Mouse (Mus musculus) small intestine, adult 2 months (tissue): ENCODE measurements around the gene Stim2. TPM values are rescaled to one million over a fixed set of nuclear protein-coding genes. Genes with fewer than 3 reads are reported as not detected.

ENCODE experiments used
- H3K27ac ChIP-seq: fragments of 200-500 bp; 2 replicates; pipeline ENCODE4 v1.5.1; 2012; ENCODE audit warnings: low read depth, low read length, control low read depth, inconsistent platforms; ENCODE audit not compliant: insufficient read depth
- H3K27me3 ChIP-seq: fragments of 200-500 bp; 2 replicates; pipeline ENCODE4 v1.6.1; 2012; ENCODE audit warnings: mild to moderate bottlenecking, moderate library complexity, low read length, inconsistent platforms; ENCODE audit not compliant: control insufficient read depth, insufficient read depth
- H3K36me3 ChIP-seq: fragments of 200-500 bp; 2 replicates; pipeline ENCODE4 v1.6.1; 2012; ENCODE audit warnings: mild to moderate bottlenecking, low read length, control low read depth, inconsistent platforms; ENCODE audit not compliant: control insufficient read depth, insufficient read depth
- H3K4me1 ChIP-seq: fragments of 200-500 bp; 2 replicates; pipeline ENCODE4 v1.6.1; 2012; ENCODE audit warnings: low read length, inconsistent platforms, mixed read lengths; ENCODE audit not compliant: control insufficient read depth, insufficient read depth, insufficient read length
- H3K4me3 ChIP-seq: fragments of 200-500 bp; 2 replicates; pipeline ENCODE4 v1.5.1; 2012; ENCODE audit warnings: low read depth, mild to moderate bottlenecking, control low read depth, inconsistent platforms, low read length, moderate library complexity
- CTCF ChIP-seq: fragments of 200-500 bp; IDR thresholded peaks from 2 replicates; pipeline ENCODE4 v1.5.1; 2012; ENCODE audit warnings: low read depth, mild to moderate bottlenecking, control low read depth, inconsistent platforms, low read length, moderate library complexity, mixed read lengths; ENCODE audit not compliant: insufficient replicate concordance, insufficient read length; ENCODE audit errors: extremely low read depth
- POLR2A ChIP-seq: fragments of 200-500 bp; IDR thresholded peaks from 2 replicates; pipeline ENCODE4 v1.6.1; 2012; ENCODE audit warnings: low read depth, mild to moderate bottlenecking, control low read depth, inconsistent platforms, low read length, moderate library complexity
- WGBS: fragments of 180-500 bp; shearing (Covaris S2); methylation state at CpG from one replicate; pipeline ENCODE4 v1.1.7; 2018; 5-methylcytosine and 5-hydroxymethylcytosine counted together
- polyA plus RNA-seq: library from polyadenylated mRNA; depleted of rRNA; stranded (reverse); fragments of >200 nt; gene quantifications from 2 replicates; pipeline ENCODE4 v1.2.3, GENCODE M21; 2012

Stim2 gene
- polyA plus RNA-seq, 1 experiment, result 18.7 TPM

- TF ChIP-seq CTCF (no peak), POLR2A (no peak)
- Histone ChIP-seq H3K27ac (peak overlapping the region; percentile 4; the same call in 1 of the 2 replicates), H3K27me3 (no peaks in the 10 kb centered on the region), H3K4me3 (no peak overlapping the region), H3K36me3 (no peaks in the 10 kb centered on the region), H3K4me1 (peaks cover 3% of the 10 kb centered on the region; the same call in 1 of the 2 replicates)
- 89% methylated on average over 19 of the region's 19 CpGs for WGBS
These were observed 41.6 kb upstream of the Stim2 start for GRCm38 (mm10) chr5:53956396-53957314.

GRCm38 (mm10) chr5:53957348-53957747 is 41.0 kb upstream of the Stim2 start:
- TF ChIP-seq POLR2A (no peak), CTCF (no peak)
- 28% methylated on average over 6 of the region's 6 CpGs for WGBS
- Histone ChIP-seq H3K4me3 (no peak overlapping the region), H3K4me1 (peaks cover 7% of the 10 kb centered on the region), H3K27me3 (no peaks in the 10 kb centered on the region), H3K27ac (peak overlapping the region; percentile 4; the same call in 1 of the 2 replicates), H3K36me3 (no peaks in the 10 kb centered on the region)

GRCm38 (mm10) chr5:53961229-53961628 is 37.1 kb upstream of the Stim2 start:
- H3K27me3 ChIP-seq, result no peaks in the 10 kb centered on the region
- H3K36me3 ChIP-seq, result no peaks in the 10 kb centered on the region
- TF ChIP-seq CTCF, result no peak
- TF ChIP-seq POLR2A, result no peak
- H3K4me1 ChIP-seq, result peaks cover 7% of the 10 kb centered on the region
- peak overlapping the region; percentile 89; the same call in 1 of the 2 replicates for H3K27ac ChIP-seq
- WGBS, result 25% methylated on average over 5 of the region's 5 CpGs
- no peak overlapping the region for H3K4me3 ChIP-seq

GRCm38 (mm10) chr5:53961830-53962515 is 36.3 kb upstream of the Stim2 start:
- peaks cover 7% of the 10 kb centered on the region for H3K4me1 ChIP-seq
- 20% methylated on average over 12 of the region's 12 CpGs for WGBS
- peak overlapping the region; percentile 89 for H3K27ac ChIP-seq
- H3K4me3 ChIP-seq, result peak overlapping the region; percentile 27; the same call in 1 of the 2 replicates
- no peak for TF ChIP-seq CTCF
- TF ChIP-seq POLR2A, result no peak
- no peaks in the 10 kb centered on the region for H3K27me3 ChIP-seq
- H3K36me3 ChIP-seq, result no peaks in the 10 kb centered on the region

- Histone ChIP-seq H3K4me3 (no peak overlapping the region), H3K27me3 (no peaks in the 10 kb centered on the region), H3K36me3 (no peaks in the 10 kb centered on the region), H3K4me1 (peaks cover 7% of the 10 kb centered on the region), H3K27ac (no peak overlapping the region)
- TF ChIP-seq POLR2A, result no peak
- no peak for TF ChIP-seq CTCF
- WGBS, result 83% methylated on average over 5 of the region's 5 CpGs
These were observed 32.6 kb upstream of the Stim2 start for GRCm38 (mm10) chr5:53965656-53966055.

GRCm38 (mm10) chr5:53967560-53967959 is 30.7 kb upstream of the Stim2 start:
- no peaks in the 10 kb centered on the region for H3K36me3 ChIP-seq
- TF ChIP-seq POLR2A, result no peak
- TF ChIP-seq CTCF, result no peak
- no peaks in the 10 kb centered on the region for H3K27me3 ChIP-seq
- WGBS, result 84% methylated on average over 2 of the region's 2 CpGs
- H3K4me3 ChIP-seq, result no peak overlapping the region
- no peaks in the 10 kb centered on the region for H3K4me1 ChIP-seq
- H3K27ac ChIP-seq, result no peak overlapping the region

GRCm38 (mm10) chr5:53970178-53970577 is 28.1 kb upstream of the Stim2 start:
- H3K27me3 ChIP-seq, result no peaks in the 10 kb centered on the region
- no peak overlapping the region for H3K4me3 ChIP-seq
- no peak for TF ChIP-seq POLR2A
- no peak for TF ChIP-seq CTCF
- H3K27ac ChIP-seq, result no peak overlapping the region
- no peaks in the 10 kb centered on the region for H3K4me1 ChIP-seq
- 57% methylated on average over 7 of the region's 7 CpGs for WGBS
- no peaks in the 10 kb centered on the region for H3K36me3 ChIP-seq
